Mouse (Mus musculus) megakaryocyte, adult 5-6 weeks (primary cell): ENCODE results near the gene Iqcf3. TPM values are rescaled to one million over a fixed set of nuclear protein-coding genes. Genes with fewer than 3 reads are reported as not detected.
A peak's percentile ranks its signal among the peaks of the same experiment; 100 is the strongest.
"Not testable (repeated sequence)": the region's sequence is repeated elsewhere in the genome, so short reads cannot be mapped to it uniquely, and the experiment has no call there.

Experiments used
- ATAC-seq: 2 replicates; pipeline ENCODE4 v1.8.0; 2016; ENCODE audit warnings: mild to moderate bottlenecking, inconsistent platforms; ENCODE audit not compliant: poor library complexity, severe bottlenecking
- total RNA-seq, 2 experiments: library from RNA; stranded (forward) in 1 of 2; stranded (reverse) in 1 of 2; fragments of 153-499, 151-499 nt in 1 of 2; fragments of 221-1000, 200-1000 nt in 1 of 2; gene quantifications; 2 replicates each; pipeline versions ENCODE4 v1.2.3 to v1.2.4; 2015 to 2017

The Iqcf3 gene
- total RNA-seq, 2 experiments from 2014 or later, result not detected

- no peak for ATAC-seq
These were observed 48.5 kb downstream of the Iqcf3 start for GRCm38 (mm10) chr9:106512729-106513450.

GRCm38 (mm10) chr9:106509356-106509755 is 52.1 kb downstream of the Iqcf3 start:
- no peak for ATAC-seq

DNA sequence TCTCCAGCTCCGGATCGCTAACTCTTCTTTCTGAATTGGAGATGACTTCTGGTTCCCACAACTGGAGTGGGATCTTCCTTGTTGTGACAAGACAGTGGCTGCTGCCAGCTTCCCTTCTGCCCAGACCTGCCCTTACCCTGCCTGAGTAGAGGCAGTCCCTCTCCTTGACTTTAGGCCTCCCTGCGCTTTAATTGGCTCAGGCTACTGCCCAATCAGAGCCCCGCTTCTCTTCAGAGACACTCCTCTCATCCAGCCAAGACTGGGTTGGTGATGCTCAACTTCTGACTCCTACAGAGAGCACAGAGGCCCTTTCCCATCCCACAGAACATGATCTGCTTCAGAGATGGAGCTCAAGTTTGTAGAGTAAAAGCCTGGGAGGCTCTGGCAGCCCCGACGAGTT is 57.2 kb downstream of the Iqcf3 start:
- no peak for ATAC-seq

GRCm38 (mm10) chr9:106501846-106502245 is 59.6 kb downstream of the Iqcf3 start:
- ATAC-seq, result no peak

- ATAC-seq, result no peak
These were observed 61.8 kb downstream of the Iqcf3 start, which contains the start of gene Iqcf1 for GRCm38 (mm10) chr9:106499667-106500066. Gene Iqcf1, plus strand, starts transcription at chr9:106499967.

DNA sequence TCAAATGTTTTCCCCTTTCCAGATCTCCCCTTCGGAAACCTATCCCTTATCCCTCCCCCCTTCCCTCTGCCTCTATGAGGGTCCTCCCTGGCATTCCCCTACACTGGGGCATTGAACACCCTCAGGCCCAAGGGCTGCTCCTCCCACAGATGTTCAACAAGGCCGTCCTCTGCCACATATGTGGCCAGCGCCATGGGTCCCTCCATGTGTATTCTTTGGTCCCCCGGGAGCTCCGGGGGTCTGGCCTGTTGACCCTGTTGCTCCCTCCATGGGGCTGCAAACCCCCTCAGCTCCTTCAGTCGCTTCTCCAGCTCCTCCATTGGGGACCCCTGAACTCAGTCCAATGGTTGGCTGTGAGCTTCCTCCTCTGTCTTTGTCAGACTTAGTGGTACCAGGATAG is 73.8 kb downstream of the Iqcf3 start:
- not testable (repeated sequence) for ATAC-seq

GRCm38 (mm10) chr9:106485076-106485475 is 76.4 kb downstream of the Iqcf3 start:
- no peak for ATAC-seq

DNA sequence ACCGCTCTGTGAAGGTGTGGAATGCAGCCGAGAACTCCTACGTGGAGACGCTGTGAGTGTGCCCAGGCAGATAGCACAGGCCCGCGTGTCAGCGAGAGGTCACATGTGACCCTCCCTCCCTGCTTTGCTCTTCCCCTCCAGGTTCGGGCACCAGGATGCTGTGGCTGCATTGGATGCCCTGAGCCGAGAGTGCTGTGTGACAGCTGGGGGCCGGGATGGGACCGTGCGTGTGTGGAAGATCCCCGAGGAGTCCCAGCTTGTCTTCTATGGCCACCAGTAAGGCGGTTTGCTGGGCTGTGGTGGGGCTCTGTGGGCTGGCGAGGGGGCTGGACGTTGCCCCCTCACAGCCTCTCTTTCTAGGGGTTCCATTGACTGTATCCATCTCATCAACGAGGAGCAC is 77.8 kb downstream of the Iqcf3 start:
- no peak for ATAC-seq

DNA sequence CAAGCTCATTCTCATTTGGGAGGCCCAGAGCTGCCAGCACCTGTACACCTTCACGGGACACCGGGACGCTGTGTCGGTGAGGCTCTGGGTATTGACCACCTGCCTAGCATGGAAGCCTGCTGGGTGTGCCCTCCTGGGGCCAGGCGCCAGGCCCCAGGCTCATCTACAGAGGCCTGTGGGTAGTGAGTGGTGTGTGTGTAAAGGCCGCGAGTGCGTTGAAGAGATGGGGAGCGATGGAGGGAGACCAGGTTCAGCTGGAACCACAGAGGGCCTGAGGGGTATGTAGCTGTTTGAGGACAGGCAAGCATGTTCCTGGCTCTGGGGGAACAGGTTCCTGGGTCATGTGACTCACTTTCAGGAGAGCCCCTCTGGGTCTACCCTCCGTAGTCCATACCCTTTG is 78.3 kb downstream of the Iqcf3 start:
- no peak for ATAC-seq

- ATAC-seq, result no peak
These were observed 78.8 kb downstream of the Iqcf3 start for GRCm38 (mm10) chr9:106482578-106483115.

DNA sequence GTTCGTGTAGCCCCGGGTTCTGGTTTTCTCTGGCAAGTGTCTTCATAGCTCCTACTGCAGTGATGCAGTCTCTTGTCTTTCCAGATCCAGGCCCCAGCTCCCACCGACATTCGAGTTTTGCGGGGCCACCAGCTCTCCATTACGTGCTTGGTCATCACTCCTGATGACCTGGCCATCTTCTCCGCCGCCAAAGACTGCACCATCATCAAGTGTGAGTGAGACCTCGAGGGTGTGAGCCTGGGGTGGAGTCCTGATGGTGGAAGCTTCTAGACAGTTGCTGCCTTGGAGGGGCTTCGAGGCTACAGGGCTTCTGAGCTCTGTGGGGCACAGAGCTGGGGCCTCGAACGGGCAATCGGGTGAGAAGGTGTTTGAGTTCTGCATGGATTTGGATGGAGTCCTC is 79.8 kb downstream of the Iqcf3 start:
- ATAC-seq, result no peak

GRCm38 (mm10) chr9:106481075-106481474 is 80.4 kb downstream of the Iqcf3 start:
- peak; percentile 39 for ATAC-seq

GRCm38 (mm10) chr9:106480541-106480940 is 80.9 kb downstream of the Iqcf3 start:
- no peak for ATAC-seq

GRCm38 (mm10) chr9:106478101-106478500 is 83.3 kb downstream of the Iqcf3 start:
- ATAC-seq, result no peak

- ATAC-seq, result no peak
These were observed 83.8 kb downstream of the Iqcf3 start for GRCm38 (mm10) chr9:106477649-106478048.

- ATAC-seq, result peak; percentile 84
These were observed 84.4 kb downstream of the Iqcf3 start, which contains the start of gene Parp3 for GRCm38 (mm10) chr9:106476924-106477484. Gene Parp3, minus strand, starts transcription at chr9:106476949.

DNA sequence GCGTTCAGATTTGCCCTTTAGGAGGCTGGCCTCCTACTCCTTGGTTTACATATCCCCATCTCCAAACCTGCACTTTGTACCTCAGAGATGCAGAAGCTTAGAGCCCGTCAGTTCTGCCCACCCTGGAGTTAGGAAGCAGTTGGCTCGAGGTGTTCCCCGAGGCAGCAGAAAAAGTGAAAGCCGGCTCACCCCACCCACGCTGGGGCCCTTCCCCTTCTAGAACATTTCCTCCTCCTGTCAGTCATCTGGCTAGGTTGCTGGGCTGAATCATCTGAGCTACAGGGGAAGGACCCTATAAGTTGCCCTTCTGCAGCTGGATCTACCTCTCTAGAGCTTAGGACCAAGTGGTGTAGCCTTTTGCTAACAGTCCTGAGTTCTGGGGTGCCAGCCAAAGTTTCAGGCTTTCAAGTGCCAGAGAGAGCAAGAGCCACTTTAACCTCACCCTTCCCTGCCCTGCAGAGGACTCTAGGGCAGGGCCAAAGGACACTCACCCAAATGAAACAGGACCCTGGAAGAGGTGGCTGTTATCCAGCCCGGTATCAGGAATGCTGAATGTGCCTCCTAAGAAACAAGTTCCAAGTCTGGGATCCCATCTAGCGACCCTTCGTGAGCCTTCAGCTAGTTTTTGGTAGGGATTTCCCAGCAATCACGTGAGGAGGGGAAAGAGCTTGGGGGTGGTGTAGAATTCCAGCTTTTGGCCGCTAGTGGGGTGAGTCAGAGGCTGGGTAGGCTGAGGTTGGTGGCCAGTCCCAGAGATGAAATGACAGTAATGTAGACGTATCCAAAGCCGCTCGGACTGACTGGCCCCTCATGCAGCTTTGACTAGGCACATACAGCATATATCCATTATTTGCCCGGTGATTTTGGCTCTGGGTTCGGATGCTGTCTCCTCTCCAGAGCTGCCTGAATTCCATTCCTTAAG is 85.2 kb downstream of the Iqcf3 start:
- ATAC-seq, result peak; percentile 49

- no peak for ATAC-seq
These were observed 85.8 kb downstream of the Iqcf3 start, which contains the start of gene Rrp9 for GRCm38 (mm10) chr9:106475663-106476001. Gene Rrp9, plus strand, starts transcription at chr9:106475963.

DNA sequence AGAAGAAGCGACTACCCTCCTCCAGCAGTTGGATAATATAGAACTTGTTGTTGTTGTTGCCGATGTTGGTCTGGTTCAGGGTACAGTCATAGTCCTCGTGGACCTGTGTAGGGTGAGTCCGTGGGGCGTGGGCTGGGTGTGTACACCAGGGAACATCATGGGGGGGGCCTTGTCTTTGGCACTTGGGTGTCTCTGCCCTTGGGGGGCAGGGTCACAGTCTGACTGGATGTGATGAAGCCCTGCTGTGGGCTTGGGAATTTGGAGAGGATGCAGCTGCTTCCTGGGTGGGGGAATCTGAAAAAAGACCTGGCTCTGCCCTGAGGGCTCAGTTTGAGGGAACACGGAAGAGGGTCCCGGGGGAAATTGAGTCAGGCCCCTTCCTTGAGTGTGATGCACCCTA is 86.4 kb downstream of the Iqcf3 start:
- no peak for ATAC-seq

- peak; percentile 41 for ATAC-seq
These were observed 87.0 kb downstream of the Iqcf3 start for GRCm38 (mm10) chr9:106474456-106474855.

DNA sequence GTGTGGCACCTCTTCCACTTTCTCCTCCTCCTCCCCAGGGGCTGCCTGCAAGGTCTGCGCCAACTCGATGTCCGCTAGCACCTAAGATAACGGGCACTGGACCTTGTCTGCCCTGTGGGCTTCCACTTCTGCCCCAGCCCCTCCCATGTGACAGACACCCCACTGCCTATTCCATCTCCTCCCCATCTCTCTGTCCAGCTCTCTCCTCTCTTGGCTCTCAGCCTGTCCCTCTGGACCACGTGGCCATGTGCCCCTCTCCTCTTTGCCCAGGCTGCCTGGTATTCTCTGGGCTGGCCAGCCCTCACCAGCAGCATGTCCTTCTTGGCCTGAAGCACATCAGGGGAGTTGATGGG is 87.7 kb downstream of the Iqcf3 start:
- ATAC-seq, result no peak
